Mouse (Mus musculus): ENCODE measurements at regions not wholly inside any gene's neighbourhood (a gene's known extent, or its start where the extent isn't known, plus 50 kb on each side); places are given as distances from the start of the nearest gene placed in this dataset.
"Not testable (repeated sequence)": the region's sequence is repeated elsewhere in the genome, so short reads cannot be mapped to it uniquely, and the experiment has no call there.

DNA sequence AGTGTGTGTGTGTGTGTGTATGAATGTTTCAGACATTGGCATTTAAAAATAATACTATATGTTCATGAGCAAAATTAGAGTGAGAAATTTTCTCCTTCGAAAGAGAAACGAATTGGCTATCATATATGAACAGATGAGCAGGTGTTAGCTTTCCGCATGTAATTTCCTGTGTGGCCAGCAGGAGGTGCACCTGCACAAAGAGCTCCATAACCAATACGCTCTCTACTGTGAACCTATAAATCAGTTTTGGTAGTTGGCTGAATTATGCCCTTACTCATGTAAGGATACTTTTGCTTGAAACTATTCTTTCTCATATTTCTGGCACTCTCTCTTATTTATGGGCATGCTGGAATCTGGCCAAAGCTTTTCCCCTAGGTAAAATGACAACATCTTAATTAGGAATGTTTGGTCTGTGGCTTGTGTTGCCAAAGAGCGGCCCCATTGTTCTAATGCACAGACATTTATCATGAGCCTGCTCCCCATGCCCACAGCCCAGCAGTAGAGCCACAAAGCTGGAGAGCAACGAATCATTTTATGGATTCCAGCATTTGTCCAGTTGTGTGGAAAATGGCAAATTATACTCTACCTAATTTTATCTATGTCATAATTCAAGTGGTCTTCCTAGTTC is 1303.8 kb upstream of the Sel1l start:
- intact Hi-C loops (cut with DNase I), result no loop called here
- no peak for DNase-seq

DNA sequence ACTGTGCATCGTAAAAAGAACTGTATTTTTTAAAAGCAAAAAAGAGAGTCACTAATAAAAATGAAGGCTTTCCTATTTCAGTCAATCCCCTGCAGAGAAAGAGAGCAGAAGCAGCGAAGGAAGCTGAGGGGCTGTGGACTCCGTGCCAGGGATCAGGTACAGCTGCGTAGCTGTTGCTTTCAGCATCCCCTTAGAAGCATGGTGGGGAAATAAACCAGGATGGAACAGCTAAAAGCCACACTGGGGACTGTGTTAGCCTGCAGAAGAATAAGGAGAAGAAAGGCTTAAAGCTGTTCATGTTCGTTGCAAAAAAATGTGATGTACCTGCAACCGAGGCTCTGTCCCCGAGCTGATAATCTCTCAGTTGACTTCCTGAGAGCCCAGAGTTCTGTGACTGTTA is 1302.6 kb upstream of the Sel1l start:
- intact Hi-C loops (cut with DNase I), result no loop called here
- DNase-seq, result no peak

DNA sequence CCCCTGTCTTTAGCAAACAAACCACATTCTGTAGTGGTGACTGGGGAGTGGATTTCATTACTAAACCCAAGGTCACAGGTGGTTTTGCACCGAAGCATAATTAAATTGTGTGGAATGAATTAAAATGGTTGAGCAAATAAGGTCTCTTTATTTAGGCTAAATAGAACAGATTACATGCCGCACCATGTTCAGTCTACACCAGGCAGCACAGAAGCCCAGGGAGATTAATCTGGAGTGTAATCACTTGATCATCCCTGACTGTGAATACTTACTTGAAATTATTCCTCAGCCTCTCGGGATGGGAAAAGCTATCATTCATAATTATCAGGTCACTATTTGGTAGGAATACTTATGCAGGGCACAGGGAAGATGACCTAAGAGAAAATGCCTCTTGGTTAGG is 1293.3 kb upstream of the Sel1l start:
- intact Hi-C loops (cut with DNase I), result no loop called here
- DNase-seq, result no peak

DNA sequence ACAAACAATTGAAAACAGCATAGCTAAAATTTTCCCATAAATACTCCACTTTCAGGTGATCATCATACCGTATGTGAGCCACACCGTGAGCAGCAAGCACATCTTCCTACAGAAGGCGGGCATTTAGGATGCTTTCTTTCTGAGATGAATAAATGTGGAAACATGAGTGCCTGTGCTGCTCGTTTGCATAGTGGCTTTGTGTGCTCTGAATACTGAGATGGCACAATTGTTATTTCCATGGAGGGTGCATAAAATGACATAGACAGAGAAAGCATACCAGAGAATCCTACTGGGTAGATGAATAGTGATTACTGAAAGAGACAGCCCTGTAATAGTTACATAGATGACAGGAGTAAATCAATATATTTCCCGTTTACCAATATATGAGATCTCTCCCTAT is 1287.4 kb upstream of the Sel1l start:
- no peak for DNase-seq
- intact Hi-C loops (cut with DNase I), result loop anchor here (1.0 kb wide), 1 partner anchor 34 kb away; no protein-coding TSS in a partner anchor

DNA sequence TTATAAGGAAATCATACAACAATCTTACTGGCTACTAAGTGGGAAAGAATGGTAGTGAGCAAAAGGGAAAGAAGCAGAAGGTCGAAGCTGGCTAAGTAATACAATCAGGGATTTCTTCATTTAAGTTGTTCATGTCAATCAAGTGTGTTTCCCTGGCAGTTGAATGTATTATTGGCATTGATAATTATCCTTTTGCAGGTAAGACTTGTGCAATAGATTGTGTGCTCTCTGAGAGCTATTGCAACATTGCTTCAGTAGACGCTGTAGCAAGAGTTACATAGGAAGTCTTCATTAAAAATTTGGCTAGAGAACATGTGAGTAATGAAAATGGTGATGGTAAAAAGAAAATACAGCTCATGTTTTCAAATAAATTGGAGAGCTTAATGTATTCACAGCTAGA is 1273.3 kb upstream of the Sel1l start:
- DNase-seq, result no peak
- intact Hi-C loops (cut with DNase I), result no loop called here

DNA sequence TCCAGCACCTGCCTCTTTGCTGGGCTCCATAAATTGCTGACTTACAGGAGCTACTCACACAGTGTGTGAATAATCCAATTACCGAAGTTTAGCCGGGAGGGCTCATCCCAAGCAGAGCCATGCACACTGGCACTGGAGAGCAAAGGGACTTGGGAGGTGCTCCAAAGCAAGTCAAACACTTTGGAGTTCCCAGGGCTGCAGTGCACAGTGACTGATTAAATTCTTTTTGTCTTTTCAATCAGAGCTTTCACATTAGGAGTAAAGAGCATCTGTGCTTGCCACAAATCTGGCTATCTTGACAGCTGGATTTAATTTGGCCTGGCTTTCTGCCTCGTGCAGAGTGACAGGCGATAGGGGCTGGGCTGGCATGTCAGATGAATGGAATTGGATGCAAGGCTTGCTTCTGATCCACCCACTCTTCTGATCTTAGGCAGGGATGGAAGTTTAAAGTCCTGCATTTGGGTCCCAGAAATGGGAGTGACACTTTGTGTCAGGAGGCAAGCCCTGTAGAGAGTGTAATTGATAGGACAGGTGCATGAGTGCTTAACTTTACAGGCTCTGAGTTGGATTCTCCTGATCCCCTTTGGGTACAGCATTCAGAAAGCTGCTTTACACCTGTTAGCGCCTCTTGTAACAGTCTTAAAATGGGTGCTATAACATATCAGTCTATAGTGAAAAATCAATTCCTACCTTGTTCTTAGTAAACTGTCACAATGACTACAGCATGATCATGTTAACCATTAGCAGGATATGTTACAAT is 1239.3 kb upstream of the Sel1l start:
- no peak for DNase-seq
- intact Hi-C loops (cut with DNase I), result no loop called here

DNA sequence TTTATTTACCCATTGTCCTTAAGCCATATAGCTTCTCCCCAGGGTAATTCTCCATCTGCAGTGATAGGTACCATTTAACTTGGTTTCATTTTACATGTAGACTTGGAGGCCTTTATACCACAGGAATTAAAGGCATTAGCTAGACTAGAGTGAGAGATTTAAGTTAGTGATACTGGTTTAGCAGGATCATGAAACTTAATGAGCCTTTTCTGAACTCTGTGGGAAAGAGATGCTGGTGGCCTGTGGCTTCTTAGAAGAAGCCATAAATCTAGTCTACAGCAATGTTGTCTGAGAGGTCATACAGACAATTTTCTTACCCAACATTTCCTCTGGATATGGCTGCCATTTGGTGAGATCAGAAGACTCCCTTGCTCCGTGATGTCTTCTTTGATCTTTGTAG is 1214.9 kb upstream of the Sel1l start:
- intact Hi-C loops (cut with DNase I), result no loop called here
- DNase-seq, result no peak

DNA sequence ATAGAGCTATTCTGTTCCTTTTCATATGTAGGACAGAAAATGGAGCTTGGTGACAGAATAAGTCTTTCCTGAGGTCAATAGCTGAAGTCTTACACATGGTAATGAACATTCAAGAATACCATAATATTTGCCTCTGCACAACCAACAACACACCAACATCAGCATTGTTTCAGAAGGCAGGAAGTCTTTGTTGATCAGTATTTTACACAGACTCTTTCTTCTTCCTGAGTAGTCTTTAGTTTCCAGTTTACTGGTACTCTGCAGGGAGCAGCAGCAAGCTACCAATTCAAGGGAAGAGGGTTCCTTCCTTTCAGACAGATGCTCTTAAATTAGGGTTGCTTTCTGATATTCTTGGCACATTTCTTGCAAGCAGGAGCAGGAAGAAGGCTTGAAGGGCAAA is 1170.7 kb upstream of the Sel1l start:
- no peak for DNase-seq
- intact Hi-C loops (cut with DNase I), result no loop called here

DNA sequence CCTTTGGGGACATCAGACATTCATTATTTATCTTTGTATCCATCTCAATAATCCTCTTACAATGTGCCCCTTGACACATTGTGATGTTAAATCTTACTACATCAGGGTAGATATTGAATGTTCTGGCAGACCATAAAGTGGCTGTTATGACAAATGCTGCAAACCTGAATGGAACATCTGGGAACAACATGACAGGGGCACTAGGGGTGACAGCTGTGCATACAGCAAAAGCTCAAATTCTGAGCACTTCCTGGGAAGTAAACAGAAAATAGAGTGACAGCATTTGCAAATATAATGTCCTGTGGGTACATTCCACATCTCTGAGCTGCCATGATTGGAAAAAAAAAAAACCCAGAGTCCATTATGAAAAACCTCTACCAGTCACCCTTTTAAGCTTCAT is 1162.6 kb upstream of the Sel1l start:
- no peak for DNase-seq
- intact Hi-C loops (cut with DNase I), result no loop called here

DNA sequence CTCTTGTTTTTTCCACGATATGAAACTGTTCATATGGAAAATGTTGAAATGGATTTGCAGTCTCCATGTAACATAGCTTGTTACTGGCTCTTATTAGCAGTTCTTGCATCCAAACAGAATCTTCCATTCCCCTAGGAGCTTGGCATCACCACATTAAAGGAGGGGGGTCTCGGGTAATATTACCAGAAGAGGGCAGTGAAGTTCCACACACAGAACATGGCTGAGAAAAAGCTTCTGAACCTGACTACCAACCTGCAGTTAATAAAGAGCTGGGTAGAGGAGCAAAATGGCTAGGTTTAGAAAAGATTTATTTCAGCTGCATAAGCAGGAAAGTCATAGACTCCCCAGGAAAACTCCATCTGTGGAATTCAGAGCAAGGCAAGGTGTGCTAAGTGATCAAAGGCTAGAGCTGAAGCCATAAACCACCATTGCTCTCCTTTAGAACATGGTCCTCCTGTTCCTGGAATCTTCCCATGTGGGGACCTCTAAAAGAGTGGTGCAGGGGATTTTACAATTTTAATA is 1157.9 kb upstream of the Sel1l start:
- intact Hi-C loops (cut with DNase I), result no loop called here
- DNase-seq, result no peak

DNA sequence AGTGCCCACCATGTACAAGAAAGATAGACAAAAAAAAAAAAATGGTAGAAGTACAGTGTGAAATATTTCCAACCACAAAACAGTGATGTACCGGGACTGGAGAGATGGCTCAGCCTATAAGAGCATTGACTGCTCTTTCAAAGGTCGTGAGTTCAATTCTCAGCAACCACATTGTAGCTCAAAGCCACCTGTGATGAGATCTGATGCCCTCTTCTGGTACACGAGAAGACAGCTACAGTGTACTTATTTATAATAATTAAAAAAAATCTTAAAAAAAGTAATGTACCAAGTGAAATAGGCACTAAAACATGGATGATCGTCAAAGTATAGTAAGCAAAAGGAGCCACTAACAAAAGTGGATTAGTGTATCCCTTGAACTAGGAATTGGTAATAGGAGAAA is 1154.2 kb upstream of the Sel1l start:
- intact Hi-C loops (cut with DNase I), result no loop called here
- DNase-seq, result no peak

DNA sequence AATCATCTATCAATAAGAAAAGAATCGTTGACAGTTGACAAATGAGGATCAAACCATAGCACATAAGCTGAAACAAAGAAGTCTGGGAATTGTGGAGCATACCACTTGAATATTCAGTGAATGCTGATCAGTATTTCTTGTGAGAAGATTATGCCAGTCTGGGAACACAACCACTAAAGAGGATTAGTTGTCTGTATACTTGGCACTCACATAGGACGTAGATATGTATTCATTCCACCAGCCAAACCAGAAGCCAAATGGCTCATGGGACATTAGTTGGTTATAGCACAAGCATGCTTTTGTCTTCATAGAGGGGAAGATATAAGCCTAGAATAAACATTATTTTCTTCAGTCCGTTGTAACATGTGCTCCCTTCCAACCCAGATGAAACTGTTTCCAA is 1126.7 kb upstream of the Sel1l start:
- no peak for DNase-seq
- intact Hi-C loops (cut with DNase I), result no loop called here

DNA sequence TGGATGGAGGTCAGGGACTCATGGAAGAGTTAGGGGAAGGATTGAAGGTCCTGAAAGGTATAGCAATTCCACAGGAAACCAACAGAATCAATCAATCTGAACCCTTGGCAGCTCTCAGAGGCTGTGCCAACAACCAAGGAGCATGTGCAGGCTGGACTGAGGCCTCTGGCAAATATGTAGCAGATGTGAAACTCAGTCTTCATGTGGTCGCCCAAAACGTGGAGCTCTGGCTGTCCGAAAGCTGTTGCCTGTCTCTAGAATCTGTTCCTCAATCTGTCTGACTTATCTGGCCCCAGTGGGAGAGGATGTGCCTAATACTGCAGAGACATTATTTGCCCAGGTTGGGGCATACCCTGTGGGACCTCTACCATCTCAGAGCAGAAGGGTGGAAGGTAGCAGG is 1095.4 kb upstream of the Sel1l start:
- intact Hi-C loops (cut with DNase I), result no loop called here
- no peak for DNase-seq

DNA sequence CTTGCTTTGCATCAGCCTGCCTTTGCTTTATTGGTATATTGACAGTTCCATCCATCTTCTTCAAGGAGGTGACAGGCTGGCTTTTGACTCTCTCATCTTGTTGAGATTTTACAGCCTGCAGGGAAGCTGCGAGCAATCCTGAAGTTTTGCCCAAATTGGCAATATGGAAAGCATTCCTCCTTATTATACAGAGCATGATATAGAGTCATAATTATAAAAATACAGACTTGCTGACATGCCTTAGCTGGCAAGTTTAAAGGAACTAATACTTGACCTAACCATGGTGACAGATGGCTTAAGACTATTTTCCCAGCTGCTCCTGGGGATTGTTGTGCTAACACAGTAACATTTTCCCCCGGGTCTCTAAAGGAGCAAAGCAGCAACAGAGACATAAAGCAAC is 1078.6 kb upstream of the Sel1l start:
- no peak for DNase-seq
- intact Hi-C loops (cut with DNase I), result no loop called here

DNA sequence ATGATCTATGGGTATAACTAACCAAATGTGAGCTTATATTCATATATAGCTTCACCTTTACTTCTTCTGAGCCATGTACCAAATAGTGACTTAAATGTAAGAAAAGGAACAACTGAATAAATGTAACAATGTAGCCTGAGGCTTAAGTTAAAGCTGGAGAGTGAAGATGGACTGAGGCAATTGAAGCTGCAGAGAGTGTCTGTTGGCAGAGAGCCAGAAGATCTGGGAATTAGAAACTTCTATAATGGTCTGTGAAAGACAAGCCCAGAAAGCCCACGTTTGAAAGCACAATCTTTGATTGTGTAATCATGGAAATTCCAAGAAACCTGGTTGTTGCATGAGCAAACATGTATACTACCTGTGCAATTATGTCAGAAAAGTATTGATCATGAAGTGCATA is 1078.0 kb upstream of the Sel1l start:
- no peak for DNase-seq
- intact Hi-C loops (cut with DNase I), result no loop called here

DNA sequence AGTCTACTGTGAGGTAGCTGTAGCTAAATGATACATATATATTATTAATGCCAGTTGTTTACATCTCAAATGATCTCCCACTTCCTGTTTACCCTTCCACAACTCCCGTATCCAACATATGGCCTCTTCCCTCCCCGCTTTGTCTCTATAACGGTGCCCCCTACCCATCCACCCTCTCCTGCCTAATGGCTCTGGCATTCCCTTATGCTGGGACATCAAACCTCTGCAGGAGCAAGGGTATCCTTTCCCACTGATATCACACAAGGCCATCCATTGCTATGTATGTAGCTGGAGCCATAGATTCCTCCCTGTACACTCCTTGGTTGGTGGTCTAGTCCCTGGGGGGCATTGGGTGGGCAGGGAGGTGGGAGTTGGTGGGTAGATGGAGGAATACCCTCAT is 1071.0 kb upstream of the Sel1l start:
- intact Hi-C loops (cut with DNase I), result no loop called here

DNA sequence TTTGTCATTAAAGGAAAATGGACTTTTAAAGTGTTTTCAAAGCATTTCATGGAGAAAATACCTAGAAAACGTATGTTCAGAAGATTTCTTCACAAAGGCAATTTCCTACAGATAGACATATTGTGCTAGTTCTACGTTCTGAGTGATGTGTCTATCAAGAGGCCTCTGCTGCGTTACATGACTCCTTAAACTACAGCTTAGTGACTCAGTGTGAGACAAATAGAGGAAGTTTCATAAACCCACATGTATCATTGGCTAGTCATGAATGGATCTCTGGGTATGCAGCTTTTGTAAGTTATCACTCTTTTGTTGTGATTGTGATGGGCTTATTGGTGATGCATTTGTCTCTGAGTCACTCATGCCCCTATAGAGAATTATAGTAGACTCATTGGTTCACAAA is 1067.3 kb upstream of the Sel1l start:
- intact Hi-C loops (cut with DNase I), result no loop called here
- no peak for DNase-seq

More for the DNA sequence above, 1071.0 kb upstream of the Sel1l start:
- DNase-seq, result no peak

DNA sequence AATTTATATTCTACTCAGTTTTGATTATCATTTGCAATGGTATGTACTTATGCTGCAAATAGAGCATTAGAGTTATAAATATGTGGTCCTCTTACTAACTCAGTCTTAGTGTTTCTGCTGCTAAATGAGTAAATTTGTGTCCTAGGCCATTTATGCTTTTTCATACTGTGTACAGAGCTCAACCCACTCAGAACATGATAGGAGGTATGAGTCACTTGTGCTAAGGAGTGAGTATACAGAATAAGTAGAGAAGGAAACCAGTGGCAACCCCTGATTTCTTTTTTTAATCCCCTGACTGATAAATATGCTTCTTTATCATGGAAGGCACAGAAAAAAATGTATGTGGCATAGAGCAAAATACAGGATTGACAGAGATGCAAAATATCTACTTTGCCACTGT is 1066.8 kb upstream of the Sel1l start:
- no peak for DNase-seq
- intact Hi-C loops (cut with DNase I), result no loop called here

DNA sequence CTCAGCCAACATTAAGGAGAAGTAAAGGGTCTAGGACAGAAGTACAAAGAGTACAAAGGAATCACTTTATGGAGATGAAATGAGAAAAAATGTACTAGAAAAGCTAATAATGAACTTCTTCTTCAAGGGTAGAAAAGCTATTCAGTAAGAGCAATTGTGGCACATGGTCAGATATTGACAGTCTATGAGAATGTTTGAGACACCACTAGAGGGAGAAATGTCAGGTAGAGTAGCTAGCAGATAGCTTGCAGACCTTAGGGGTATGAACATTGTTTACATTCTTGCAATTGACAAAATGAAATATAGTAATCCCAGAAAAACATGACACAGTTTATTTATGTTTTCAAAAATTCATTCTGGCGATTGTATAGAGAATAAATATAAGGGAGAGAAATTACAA is 1066.2 kb upstream of the Sel1l start:
- DNase-seq, result no peak
- intact Hi-C loops (cut with DNase I), result no loop called here

DNA sequence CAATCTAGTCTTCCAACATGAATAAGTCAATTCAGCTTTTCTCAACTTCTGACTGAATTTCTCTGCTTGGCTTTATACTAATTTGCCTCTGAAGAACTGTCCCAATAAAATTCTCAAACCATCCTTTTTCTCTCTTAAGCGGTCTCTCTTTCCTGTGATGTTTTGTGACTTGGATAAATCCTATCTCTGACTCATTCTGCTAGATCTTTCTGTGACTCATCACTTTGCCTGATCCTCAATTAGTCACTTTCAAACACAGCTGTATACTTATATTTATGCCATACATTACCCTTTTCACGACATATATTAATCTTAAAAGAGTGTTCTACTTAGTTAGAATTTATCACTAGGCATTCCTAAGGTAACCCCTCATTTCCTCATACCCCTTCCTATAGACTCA is 1055.4 kb upstream of the Sel1l start:
- intact Hi-C loops (cut with DNase I), result no loop called here
- no peak for DNase-seq

DNA sequence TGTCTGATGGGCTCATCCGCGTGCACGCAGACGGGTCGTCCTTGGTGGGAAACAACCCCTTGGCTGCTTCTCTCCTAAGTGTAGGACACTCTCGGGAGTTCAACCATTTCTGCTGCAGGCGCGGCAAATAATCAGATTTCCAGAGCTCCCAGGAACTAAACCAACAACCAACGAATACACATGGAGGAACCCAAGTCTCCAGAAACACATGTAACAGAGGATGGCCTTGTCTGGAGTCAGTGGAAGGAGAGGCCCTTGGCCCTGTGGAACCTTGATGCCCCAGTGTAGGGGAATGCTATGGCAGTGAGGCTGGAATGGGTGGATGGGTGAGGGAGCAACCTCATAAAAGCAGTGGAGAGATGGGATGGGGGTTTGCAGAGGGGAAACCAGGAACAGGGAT is 1043.4 kb upstream of the Sel1l start:
- no peak for DNase-seq
- intact Hi-C loops (cut with DNase I), result no loop called here

DNA sequence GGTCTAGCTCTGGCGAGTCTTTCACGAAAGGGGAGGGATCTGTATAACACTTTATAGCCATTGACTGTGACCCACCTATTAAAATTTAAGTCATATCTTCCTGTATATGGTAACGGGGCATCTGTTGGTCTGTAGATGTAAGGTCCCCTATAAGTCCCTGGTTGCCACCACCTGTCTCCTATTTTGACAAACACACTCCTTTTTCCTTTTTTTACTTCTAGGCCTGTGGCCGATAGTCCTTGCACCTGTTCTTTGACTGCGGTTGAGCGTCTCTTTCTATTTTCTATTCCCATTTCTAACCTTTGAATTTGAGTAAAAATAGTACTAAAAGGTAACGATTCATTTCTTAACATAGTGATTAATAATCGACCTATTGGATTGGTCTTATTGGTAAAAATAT is 1042.7 kb upstream of the Sel1l start:
- DNase-seq; intact Hi-C loops (cut with DNase I): not testable (repeated sequence)
